Mouse (Mus musculus) retina, postnatal 1 day (tissue): ENCODE data around the gene Ndufv3.

Source experiments
- DNase-seq: peaks from one replicate; pipeline ENCODE4 v3.0.0-alpha.2; 2012

The Ndufv3 gene

DNA sequence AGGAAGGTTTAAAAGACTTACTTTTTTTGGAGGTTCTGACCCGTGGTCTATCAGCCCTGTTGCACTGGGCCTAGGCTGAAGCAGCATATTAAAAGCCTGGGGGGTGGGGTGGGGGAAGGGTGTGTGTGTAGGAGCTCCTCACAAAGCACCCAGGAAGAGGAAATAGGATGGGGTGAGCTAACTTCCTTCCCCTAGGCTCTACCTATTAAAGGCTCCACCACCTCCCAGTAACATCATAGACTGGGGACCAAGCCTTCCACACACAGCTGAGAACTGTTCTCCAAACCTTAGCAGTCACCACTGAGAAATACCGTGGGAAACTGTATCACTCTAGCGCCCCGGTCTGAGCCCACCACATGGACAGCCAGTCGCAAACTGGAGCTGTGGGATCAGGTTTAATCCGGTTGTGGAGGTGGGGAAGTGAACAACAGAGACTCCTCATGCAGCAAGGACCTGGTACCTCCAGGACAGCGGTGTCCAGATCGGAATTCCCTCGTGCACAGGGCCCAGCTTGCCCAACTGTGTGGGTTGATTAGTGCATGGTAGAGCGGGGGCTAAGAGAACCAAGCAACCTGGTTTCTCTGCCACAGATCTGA, 38.1 kb downstream of the Ndufv3 start:
- DNase-seq = no peak

DNA sequence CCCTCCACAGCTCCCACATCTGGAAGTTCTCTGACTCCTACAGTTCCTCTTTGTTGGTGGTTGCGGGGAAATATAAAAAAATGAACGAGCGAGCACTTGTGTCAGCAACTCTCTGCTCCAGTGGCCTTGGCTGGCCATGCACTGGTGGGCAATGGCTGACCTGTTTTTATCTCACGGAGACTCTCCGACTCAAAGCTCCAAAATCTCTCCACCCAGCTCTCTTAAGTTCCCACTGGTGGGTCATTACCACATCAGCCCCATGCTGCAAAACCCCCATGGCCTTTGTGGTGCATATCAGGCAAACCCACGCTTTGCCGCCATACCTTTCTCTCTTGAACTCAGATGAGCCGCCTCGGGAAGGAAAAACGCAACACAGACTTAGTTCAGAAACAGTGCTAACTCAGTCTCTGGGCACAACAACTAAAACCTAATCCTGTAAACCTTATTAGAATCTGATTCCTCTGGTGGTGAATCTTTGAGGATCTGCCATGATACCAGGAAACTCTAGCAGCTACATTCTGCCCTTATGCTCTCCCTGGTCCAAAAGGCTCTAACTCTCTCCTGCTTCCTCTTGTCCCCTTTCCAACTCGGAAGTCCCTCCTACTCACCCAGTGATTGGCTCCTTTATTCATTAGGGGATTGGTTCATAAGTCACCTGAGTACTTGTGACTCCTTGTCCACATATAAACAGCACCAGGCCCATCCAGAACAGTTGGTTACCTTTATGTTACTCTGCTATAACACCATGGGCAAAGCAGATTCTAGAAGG, 39.3 kb downstream of the Ndufv3 start:
- DNase-seq = no peak

DNA sequence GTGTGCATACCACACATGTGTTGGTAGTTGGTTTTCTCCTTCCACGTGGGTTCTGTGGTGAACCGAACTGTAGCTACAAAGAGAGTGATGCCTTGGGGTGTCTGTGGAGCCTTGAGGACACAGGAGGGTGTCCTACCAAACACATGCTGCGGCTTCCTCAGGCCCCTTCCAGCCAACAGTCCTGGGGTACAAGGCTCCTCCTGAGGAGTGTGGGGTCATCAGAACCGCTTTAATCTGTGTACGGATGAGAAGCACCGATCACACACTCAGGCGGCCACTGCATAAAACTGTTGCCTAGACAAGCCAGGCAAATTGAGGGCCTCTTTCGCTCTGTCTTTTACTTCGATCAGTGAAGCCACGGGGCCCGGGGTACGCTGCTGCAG, 43.7 kb downstream of the Ndufv3 start:
- no peak for DNase-seq

DNA sequence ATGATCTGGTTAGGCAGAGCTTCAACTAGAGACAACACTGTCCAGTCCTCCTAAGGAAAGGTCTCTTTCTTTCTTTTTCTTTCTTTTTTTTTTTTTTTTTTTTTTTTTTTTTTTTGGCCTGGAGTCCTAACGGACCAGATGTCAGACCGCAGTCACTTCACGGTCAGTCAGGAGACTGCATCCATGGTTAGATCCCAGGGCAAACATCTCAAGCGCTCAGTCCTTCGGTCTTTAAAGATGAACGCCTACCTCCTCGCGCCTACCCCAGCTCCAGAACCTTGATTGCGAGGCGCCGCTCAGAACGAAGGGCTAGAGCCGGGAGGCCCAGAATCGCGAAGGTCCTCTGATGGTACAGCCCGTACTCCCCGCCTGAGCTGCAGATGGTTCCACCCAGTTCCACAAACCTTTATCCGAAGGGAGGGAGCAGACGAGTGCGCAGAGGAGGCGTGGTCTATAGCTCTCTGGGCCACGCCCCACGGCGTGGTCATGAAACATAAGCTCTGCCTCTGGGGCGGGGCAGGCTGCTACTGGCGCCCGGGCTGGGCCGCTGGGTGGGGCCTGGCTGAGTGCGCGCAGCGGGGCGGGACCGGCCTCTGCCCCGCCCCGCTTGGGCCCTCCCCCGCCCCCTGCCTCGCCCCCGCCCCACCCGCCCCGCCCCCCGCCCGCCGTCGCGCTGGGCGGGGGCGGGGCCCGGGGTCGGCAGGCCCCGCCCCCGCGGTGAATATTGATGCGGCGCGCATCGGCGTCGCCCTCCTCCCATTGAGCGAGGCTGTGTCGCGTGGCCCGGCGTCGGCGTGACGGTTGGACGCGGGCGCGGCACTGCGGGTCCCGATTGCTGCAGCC, 44.3 kb downstream of the Ndufv3 start, which contains the start of gene Pknox1:
Gene Pknox1 (plus strand): TSS at position 720 of the 843 bp plus-strand sequence.
- DNase-seq = peak; percentile 100

DNA sequence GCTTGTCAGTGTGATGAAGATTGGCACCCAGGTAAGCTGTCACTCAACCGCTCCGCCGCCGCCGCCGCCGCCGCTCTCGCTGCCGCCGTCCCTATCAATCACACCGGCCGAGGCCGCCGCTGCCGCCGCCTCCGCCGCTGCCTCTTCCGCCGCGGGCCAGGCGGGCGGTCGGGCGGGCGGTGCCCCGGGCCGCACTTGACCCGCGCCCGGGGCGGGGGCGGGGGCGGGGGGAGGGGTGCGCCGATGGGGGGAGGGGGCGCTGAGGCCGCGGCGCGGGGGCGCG, 44.9 kb downstream of the Ndufv3 start:
- DNase-seq = no peak

DNA sequence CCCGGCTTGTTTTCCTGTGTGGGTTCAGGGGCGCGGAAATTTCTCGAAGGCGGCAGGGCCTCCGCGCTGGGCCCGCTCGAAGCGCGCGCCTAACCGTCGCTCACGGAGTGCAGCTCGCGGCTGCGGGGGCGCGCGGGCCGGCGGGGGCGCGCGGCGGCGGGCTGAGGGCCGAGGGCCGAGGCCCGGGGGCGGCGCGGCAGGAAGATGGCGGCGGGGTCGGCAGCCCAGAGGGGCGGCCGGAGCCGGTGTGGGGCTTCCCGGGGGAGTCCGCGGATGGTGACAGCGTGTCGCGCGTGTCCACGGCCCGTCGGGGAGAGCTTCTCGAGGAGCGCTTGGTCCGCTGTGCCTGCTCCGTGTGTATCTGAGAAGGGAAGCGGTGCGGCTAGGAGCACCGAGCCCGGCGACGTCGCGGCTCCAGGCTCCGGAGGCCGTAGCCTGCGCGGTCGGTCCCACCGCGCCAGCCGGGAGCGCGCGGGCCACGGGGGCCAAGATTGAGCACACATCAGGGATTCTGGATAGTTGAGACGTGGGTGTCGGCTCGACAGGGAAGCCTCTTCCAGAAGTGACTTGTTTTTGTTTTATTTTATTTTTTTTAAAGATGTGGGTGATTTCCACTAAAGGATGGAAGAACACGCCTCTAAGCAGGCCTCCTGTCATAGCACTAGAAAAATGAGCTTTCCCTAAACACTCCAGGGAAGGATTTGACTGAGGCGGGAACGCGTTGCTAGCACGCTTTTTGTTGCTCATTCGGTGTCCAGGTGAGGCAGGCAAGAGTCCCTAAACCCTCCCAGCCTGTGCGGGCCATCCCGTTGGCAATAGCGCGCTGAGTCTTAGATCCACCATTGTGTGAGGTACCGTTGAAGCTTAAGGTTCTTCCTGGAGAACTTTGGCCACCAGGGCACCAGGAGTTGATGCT, 45.5 kb downstream of the Ndufv3 start:
- peak; percentile 90 for DNase-seq

DNA sequence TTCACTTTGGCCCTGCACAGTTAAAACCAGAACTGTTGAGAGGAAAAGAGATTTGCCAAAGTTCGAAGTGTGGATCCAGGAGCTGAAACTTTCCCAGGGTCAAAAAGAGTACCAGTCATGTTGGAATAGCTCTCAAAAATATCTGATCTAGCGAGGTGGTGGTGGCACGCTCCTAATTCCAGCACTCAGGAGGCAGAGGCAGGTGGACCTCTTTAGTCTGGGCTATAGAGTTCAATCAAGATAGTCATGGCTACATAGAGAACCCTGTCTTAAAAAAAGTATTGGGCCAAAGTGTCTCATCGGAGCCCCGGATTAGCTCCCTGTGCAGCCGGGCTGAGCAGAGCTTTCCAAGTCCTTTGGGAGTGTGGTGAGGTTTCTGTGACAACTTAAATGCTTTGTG, 46.4 kb downstream of the Ndufv3 start:
- no peak for DNase-seq

DNA sequence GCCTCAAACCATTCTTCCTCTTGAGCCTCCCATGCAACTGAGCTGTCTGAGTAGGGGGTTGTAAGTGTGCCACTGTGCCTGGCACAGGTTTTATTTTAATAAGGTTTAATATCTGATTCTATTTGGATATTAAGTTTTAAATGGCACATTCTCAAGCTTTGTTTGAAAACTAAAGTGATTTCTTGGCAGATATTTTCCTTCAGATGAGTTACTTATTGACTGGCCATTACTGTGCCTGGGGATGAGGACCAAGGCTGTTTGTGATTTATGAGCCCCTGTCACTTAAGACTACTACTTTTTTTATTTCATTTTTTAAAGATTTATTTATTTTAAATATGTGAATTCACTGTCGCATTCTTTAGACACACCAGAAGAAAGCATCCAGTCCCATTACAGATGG, 49.8 kb downstream of the Ndufv3 start:
- DNase-seq = no peak

DNA sequence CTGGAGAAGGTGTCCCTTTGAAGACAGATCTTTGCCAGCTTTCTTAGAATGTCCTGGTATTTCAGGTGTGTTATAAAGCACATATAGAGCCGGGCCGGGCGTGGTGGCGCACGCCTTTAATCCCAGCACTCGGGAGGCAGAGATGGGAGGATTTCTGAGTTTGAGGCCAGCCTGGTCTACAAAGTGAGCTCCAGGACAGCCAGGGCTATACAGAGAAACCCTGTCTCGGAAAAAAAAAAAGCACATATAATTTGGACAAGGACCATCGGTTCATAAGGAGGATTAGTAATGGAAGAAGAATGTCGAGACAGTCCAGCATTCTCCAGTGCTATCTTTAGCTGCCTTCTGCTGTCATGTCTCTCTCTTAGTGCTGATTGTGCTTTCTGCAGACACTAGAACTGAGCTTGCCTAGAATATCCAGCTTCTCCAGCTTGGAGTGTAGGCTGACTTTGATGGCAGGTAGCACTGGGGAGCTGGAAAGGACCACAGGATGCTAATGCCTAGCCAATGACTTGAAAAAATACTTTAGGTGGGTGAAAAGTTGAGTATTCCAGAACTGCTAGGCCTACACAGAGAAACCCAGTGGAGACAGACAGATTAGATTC, 50.5 kb downstream of the Ndufv3 start:
- no peak for DNase-seq

DNA sequence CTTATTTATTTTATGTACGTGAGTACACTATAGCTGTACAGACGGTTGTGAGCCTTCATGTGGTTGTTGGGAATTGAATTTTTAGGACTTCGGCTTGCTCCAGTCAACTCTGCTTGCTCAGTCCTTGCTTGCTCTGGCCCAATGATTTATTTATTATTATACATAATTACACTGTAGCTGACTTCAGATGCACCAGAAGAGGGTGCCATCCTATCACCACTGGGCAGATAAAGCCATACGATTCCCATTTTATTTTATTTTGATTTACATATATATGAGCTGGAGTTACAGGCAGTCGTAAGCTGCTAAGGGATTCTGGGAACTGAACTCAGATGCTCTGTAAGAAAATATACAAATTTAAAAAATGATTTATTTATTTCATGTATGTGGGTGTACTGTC, 51.8 kb downstream of the Ndufv3 start:
- DNase-seq = no peak

DNA sequence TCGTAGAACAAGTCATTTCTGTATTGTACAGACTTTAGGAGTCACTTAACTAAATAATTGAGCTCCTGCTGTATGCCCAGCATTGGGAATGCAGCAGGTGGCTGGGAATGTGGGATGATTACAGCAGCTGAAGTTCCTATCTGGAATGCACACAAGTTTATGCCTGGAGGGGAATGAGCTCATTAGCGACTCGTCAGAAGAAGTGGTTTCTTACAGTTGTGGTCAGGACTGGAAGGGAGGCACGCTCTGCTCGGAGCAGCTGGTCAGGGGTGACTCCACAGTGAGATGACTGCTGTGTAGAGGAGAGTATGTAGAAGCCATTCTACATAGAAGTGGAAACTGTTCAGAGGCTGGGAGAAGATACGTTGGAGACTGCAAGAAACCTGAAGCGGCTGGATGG, 54.7 kb downstream of the Ndufv3 start:
- no peak for DNase-seq

DNA sequence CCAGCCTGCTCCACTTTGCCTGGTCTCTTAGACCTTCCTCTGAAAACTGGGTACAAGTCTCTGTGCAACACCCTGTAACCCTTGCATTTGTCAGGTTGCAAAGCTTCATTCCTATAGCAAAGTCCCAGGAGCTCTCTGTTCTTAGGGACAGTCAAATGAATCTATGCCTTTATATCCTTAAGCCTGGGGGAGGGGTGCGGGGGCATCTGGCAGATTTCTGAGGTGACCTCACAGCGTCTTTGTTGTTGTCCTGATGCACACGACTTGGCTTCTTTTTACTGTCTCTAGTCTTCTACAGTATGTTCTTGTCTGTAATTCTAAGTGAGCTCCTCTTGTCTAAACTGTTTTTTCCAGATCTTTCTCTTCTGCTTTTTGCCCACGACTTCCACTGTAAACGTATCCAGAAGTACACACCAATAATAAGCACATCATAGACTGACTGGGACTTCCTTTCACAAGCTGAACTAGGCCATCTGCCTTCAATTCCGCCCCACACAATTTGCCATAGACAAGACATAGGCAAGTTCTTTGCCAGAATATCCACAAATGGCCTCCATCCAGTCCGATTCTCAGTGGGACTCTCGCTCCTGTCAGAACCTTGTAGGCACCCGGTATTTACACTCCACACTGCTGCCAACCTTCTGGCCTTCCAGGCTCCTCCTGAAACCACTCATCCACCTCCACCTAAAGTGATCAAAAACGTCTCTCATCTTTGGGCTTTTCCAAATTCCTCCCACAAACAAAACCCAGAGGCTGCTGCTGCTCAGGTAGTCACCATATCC, 56.7 kb downstream of the Ndufv3 start:
- no peak for DNase-seq

DNA sequence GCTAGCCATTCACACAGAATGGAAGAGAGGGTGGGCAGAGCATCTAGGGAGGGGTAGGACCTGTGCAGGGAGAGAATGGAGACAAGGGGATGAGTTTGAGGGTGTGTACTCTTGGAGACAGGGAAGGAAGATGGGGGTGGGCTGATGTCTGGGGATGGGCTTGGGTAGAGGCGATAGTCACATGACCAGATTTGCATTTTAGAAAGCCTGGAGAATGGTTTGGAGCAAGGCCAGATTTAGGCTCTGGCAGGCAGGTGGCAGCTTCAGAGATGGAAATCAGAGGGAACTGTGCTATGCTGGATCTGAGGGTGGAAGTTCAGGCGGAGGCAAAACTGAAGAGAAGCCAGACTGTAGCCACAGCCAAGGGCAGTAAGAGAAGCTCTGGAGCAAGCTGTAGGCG, 60.4 kb downstream of the Ndufv3 start:
- peak; percentile 54 for DNase-seq
